ENCODE assay signal across 8 mouse cellular contexts in the genomic region with DNA sequence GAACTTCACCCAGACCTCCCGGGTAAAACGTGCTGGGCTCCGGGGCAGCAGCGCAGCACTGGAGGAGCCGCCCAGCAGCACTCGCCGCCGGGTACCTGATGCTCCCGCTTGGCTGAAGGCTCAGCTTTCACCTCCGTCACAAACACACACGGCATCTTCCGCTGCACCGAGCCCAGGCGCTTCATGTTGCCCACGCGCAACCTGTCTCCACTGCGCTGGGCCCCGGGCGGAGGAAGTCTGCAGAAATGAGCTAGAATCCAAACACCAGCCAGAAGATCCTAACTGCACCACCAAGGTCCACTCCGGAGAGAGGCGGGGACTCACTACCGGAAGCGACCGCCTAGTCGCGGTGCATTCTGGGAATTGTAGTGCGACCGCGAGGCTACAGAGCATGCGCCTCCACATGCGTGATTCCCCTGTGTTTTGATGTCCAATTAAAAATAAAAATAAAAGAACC. TPM values are rescaled to one million over a fixed set of nuclear protein-coding genes. Genes with fewer than 3 reads are reported as not detected.
DNase-seq lines count a peak whose midpoint lies in the region; ATAC-seq and TF ChIP-seq lines count a peak whose summit lies in the region.

No protein-coding gene starts in this region.

- TF ChIP-seq CTCF in bone marrow macrophage, adult 2 months (IDR thresholded peaks at IDR 0.05; ENCODE audit: low read depth, low read length), result no peak

- no peaks in the 10 kb centered on the region for H3K27me3 ChIP-seq in embryonic facial prominence, embryonic 15.5 days
- no peaks in the 10 kb centered on the region for H3K27me3 ChIP-seq in limb, embryonic 13.5 days
- H3K27me3 ChIP-seq in midbrain, embryonic 15.5 days (replicated peaks), result no peaks in the 10 kb centered on the region

- H3K27ac ChIP-seq in bone marrow macrophage, adult 2 months (ENCODE audit: insufficient read depth, low read depth, low read length), result peak overlapping the region; percentile 23
- peak overlapping the region; percentile 73 for H3K27ac ChIP-seq in embryonic facial prominence, embryonic 15.5 days (replicated peaks)
- peak overlapping the region; percentile 77 for H3K27ac ChIP-seq in limb, embryonic 13.5 days
- peak overlapping the region; percentile 85 for H3K27ac ChIP-seq in midbrain, embryonic 15.5 days

- ATAC-seq in embryonic facial prominence, embryonic 15.5 days (ENCODE audit: insufficient number of reproducible peaks, low FRiP score, low TSS enrichment, low read depth), result peak; percentile 97
- ATAC-seq in limb, embryonic 13.5 days (ENCODE audit: low FRiP score, low read depth), result peak; percentile 99
- peak; percentile 99 for ATAC-seq in midbrain, embryonic 15.5 days (replicated peaks)

- no peaks in the 10 kb centered on the region for H3K9me3 ChIP-seq in embryonic facial prominence, embryonic 15.5 days (replicated peaks)
- no peaks in the 10 kb centered on the region for H3K9me3 ChIP-seq in limb, embryonic 13.5 days
- H3K9me3 ChIP-seq in midbrain, embryonic 15.5 days, result no peaks in the 10 kb centered on the region

- under 1% methylated on average over 31 of the region's 31 CpGs for WGBS in embryonic facial prominence, embryonic 15.5 days
- WGBS in limb, embryonic 13.5 days, result under 1% methylated on average over 31 of the region's 31 CpGs
- under 1% methylated on average over 31 of the region's 31 CpGs for WGBS in midbrain, embryonic 15.5 days

- DNase-seq in A20 (ENCODE audit: low read depth, low spot score), result peak; percentile 93
- DNase-seq in heart, adult 9 months (ENCODE audit: low spot score in 2 of 2), result peak; percentile 86 to 88
- DNase-seq in kidney, adult 9 months, result peak; percentile 88
- peak; percentile 72 to 85 for DNase-seq in spleen, adult 18-20 months

- TF ChIP-seq POLR2A in bone marrow macrophage, adult 2 months (IDR thresholded peaks at IDR 0.05; ENCODE audit: borderline replicate concordance, low read depth, low read length), result no peak

- H3K4me2 ChIP-seq in embryonic facial prominence, embryonic 15.5 days (replicated peaks), result peak overlapping the region; percentile 59
- H3K4me2 ChIP-seq in limb, embryonic 13.5 days (replicated peaks), result peak overlapping the region; percentile 79
- peak overlapping the region; percentile 51 for H3K4me2 ChIP-seq in midbrain, embryonic 15.5 days

- H3K4me1 ChIP-seq in bone marrow macrophage, adult 2 months (ENCODE audit: control insufficient read depth, insufficient read depth, low read length), result peaks cover 5% of the 10 kb centered on the region
- H3K4me1 ChIP-seq in embryonic facial prominence, embryonic 15.5 days, result peaks cover 3% of the 10 kb centered on the region; the same call in 1 of the 2 replicates
- peaks cover 7% of the 10 kb centered on the region; the same call in 1 of the 2 replicates for H3K4me1 ChIP-seq in limb, embryonic 13.5 days
- H3K4me1 ChIP-seq in midbrain, embryonic 15.5 days, result peaks cover 11% of the 10 kb centered on the region

- H3K4me3 ChIP-seq in bone marrow macrophage, adult 2 months (ENCODE audit: insufficient read depth, low read length), result peak overlapping the region; percentile 71
- peak overlapping the region; percentile 83 for H3K4me3 ChIP-seq in embryonic facial prominence, embryonic 15.5 days (replicated peaks)
- H3K4me3 ChIP-seq in limb, embryonic 13.5 days, result peak overlapping the region; percentile 72
- peak overlapping the region; percentile 92 for H3K4me3 ChIP-seq in midbrain, embryonic 15.5 days

- H3K36me3 ChIP-seq in embryonic facial prominence, embryonic 15.5 days, result no peaks in the 10 kb centered on the region
- 0 out of 2 replicates have a peak, but pooled peaks cover 6% of the 10 kb centered on the region for H3K36me3 ChIP-seq in limb, embryonic 13.5 days
- no peaks in the 10 kb centered on the region for H3K36me3 ChIP-seq in midbrain, embryonic 15.5 days (replicated peaks)

- H3K9ac ChIP-seq in embryonic facial prominence, embryonic 15.5 days, result peak overlapping the region; percentile 76
- peak overlapping the region; percentile 80 for H3K9ac ChIP-seq in limb, embryonic 13.5 days
- peak overlapping the region; percentile 95 for H3K9ac ChIP-seq in midbrain, embryonic 15.5 days

RNA-seq across cellular contexts. Expression of a gene that starts 1.3 kb away (rescaled TPM):
- polyA plus RNA-seq in bone marrow macrophage, adult 2 months (2012; ENCODE audit: insufficient read depth, insufficient read length, missing spikeins), result 8.9 and 10.0 TPM in 2 replicates
- polyA plus RNA-seq in embryonic facial prominence, embryonic 15.5 days (2015; fragmentation: Nextera tagmentation; extraction: Ambion mirVana), result 7.8 and 9.2 TPM in 2 replicates
- polyA plus RNA-seq in limb, embryonic 13.5 days (2015; fragmentation: Nextera tagmentation; extraction: Ambion mirVana), result 7.9 and 9.0 TPM in 2 replicates
- 13.9 and 14.2 TPM in 2 replicates for polyA plus RNA-seq in midbrain, embryonic 15.5 days (2015; fragmentation: Nextera tagmentation; extraction: Ambion mirVana)

RNA-seq across cellular contexts. Expression of a gene that starts 1.3 kb away (rescaled TPM):
- polyA plus RNA-seq in bone marrow macrophage, adult 2 months (2012; ENCODE audit: insufficient read depth, insufficient read length, missing spikeins), result not detected in 2 replicates
- not detected in 2 replicates for polyA plus RNA-seq in embryonic facial prominence, embryonic 15.5 days (2015; fragmentation: Nextera tagmentation; extraction: Ambion mirVana)
- polyA plus RNA-seq in limb, embryonic 13.5 days (2015; fragmentation: Nextera tagmentation; extraction: Ambion mirVana), result not detected in 2 replicates
- 0.15 TPM in 1 of 2 replicates, not detected in the other for polyA plus RNA-seq in midbrain, embryonic 15.5 days (2015; fragmentation: Nextera tagmentation; extraction: Ambion mirVana)

Comparison
In these comparisons a context has a peak if more than half of its experiments do, and no peak if none do; other contexts are left out.
1. Peak in every context shown above with its lines: DNase-seq, ATAC-seq, H3K4me3 ChIP-seq and H3K27ac ChIP-seq.
2. H3K27ac ChIP-seq: peak in every context shown above with its lines; median percentile 85 in midbrain, embryonic 15.5 days; 77 in limb, embryonic 13.5 days; 73 in embryonic facial prominence, embryonic 15.5 days; 23 in bone marrow macrophage, adult 2 months.